Mouse (Mus musculus): ENCODE results near the gene Caskin2. TPM values are rescaled to one million over a fixed set of nuclear protein-coding genes. Genes with fewer than 3 reads are reported as not detected.
"Not testable (repeated sequence)": the region's sequence is repeated elsewhere in the genome, so short reads cannot be mapped to it uniquely, and the experiment has no call there.

The Caskin2 gene
- polyA plus RNA-seq, 3 experiments from 2014 or later = 0.58 to 1.2 (median 0.87) TPM

DNA sequence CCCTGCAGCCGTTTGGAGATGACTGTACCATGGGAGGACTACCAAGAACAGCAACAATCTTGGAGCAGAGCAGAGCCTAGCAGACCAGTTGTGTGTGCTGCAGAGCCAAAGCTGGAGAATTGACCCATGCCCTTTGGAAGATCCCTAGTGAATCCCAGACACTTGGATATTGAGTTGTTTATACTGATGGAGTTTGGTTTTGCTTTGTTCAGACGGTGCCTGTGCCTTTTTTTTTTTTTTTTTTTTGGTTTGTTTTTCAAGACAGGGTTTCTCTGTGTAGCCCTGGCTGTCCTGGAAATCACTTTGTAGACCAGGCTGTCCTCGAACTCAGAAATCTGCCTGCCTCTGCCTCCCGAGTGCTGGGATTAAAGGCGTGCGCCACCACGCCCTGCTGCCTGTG, 51.3 kb downstream of the Caskin2 start:
- not testable (repeated sequence) for ATAC-seq

DNA sequence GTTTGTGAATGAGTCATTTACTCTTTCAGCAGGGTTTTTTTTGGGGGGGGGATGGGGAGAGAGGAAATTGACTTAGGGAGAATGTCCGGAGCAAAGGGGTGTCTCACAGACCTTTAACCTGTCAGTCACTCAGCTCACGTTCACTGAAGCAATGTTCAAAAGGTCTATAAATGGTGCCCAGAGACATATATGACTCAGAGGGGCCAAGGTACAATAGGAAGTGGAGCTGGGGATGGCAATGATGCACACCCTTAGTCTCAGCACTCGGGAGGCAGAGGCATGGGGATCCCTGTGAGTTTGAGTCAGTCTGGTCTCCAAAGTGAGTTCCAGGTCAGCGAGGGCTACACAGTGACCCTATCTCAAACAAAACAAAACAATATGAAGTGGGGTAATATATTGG, 60.0 kb downstream of the Caskin2 start:
- no peak for ATAC-seq

DNA sequence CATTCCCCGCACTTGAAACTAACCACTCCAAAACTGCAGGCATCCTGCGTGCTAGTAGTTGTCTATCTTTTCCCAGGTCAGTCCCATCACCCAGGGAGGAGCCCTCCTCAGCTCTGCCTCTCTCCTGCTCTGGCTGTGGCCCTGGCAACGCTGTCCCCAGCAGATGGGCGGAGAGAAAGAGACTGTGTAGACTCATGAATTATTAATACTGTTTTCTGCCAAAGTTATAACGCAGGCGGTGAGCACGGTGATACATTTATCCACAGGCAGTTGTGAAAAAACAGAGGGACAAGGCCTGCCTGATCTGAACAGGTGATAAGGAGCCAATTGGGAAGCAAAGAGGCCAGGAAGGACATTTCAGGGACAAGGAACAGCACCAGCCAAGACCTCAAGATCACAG, 60.8 kb downstream of the Caskin2 start:
- ATAC-seq = no peak

DNA sequence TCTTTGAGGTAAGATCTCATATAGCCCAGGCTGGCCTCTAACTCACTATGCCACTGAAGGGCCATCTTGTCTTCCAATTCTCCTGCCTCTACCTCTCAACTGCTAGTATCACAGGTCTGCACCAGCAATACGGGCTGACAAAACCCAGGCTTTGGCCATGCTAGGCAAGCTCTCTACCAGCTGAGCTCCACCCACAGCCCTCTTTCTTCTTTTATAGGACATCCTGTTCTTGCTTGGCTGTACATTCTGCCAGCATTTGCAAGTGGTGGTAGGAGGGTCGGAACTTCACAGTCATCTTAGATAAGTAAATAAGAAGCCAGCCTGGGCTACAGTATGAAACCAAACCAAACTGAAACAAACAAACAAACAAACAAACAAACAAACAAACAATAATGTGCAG, 61.7 kb downstream of the Caskin2 start:
- ATAC-seq = no peak

DNA sequence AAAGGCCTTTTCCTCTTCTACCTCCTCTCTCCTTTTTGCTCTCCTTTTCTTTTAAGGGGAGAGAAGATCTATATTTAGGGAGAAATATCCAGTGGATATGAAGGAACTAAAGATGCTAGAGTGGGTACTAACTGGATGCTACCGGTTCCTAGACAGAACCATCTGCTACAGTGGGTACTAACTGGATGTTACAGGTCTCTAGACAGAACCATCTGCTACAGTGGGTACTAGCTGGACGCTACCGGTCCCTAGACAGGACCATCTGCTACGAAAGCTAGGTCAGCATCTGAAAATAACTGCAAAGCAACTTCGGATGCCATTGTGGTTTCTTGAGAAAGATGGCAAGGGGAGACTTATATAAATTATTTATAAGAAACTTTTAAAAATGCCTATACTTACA, 63.6 kb downstream of the Caskin2 start:
- no peak for ATAC-seq

Other genes with a start within 250 kb of the Caskin2 start
- 10 to 100 TPM; 46.0 to 56.8 (median 53.8) TPM for gene Nup85, start 249.2 kb downstream of the Caskin2 start, polyA plus RNA-seq (2017; shearing (Covaris generic))
- 10 to 100 TPM; 22.9 to 31.7 (median 27.9) TPM for gene Mrps7, start 209.7 kb downstream of the Caskin2 start, polyA plus RNA-seq (2017; shearing (Covaris generic))
- 10 to 100 TPM; 24.8 to 36.2 (median 35.0) TPM for gene Gga3, start 209.6 kb downstream of the Caskin2 start, polyA plus RNA-seq (2017; shearing (Covaris generic))
- 100 to 1,000 TPM; 192 to 274 (median 231) TPM for gene Mif4gd, start 200.7 kb downstream of the Caskin2 start, polyA plus RNA-seq (2017; shearing (Covaris generic))
- gene Slc25a19, start 185.3 kb downstream of the Caskin2 start, polyA plus RNA-seq (2017; shearing (Covaris generic)) = 10 to 100 TPM; 69.3 to 87.8 (median 80.1) TPM
- gene Grb2, start 105.0 kb downstream of the Caskin2 start, polyA plus RNA-seq (2017; shearing (Covaris generic)) = 10 to 100 TPM; 31.7 to 35.5 (median 33.8) TPM
- 10 to 100 TPM; 10.6 to 12.7 (median 11.5) TPM for gene Tmem94, start 48.2 kb downstream of the Caskin2 start, polyA plus RNA-seq (2017; shearing (Covaris generic))
- 10 to 100 TPM in 2 of 3 experiments, 1 to 10 TPM in 1; 9.8 to 13.2 (median 10.8) TPM for gene Tsen54, start 1.1 kb upstream of the Caskin2 start, polyA plus RNA-seq (2017; shearing (Covaris generic))
- gene Llgl2, start 10.4 kb upstream of the Caskin2 start, polyA plus RNA-seq (2017; shearing (Covaris generic)) = 1 to 10 TPM; 7.0 to 9.7 (median 9.6) TPM
- gene Myo15b, start 44.8 kb upstream of the Caskin2 start, polyA plus RNA-seq (2017; shearing (Covaris generic)) = not detected
- gene Smim5, start 86.3 kb upstream of the Caskin2 start, polyA plus RNA-seq (2017; shearing (Covaris generic)) = 1 to 10 TPM in 2 of 3 experiments, under 1 TPM in 1; 0.40 to 1.4 (median 1.1) TPM
- gene Smim6, start 98.4 kb upstream of the Caskin2 start, polyA plus RNA-seq (2017; shearing (Covaris generic)) = 1 to 10 TPM; 2.7 to 5.1 (median 4.3) TPM
- 10 to 100 TPM; 35.6 to 55.2 (median 39.2) TPM for gene Sap30bp, start 119.6 kb upstream of the Caskin2 start, polyA plus RNA-seq (2017; shearing (Covaris generic))
- 10 to 100 TPM; 18.2 to 30.3 (median 23.7) TPM for gene Recql5, start 119.8 kb upstream of the Caskin2 start, polyA plus RNA-seq (2017; shearing (Covaris generic))
- gene Itgb4, start 161.1 kb upstream of the Caskin2 start, polyA plus RNA-seq (2017; shearing (Covaris generic)) = not detected
- 10 to 100 TPM; 14.4 to 20.1 (median 15.9) TPM for gene Galk1, start 199.1 kb upstream of the Caskin2 start, polyA plus RNA-seq (2017; shearing (Covaris generic))
- gene H3f3b, start 214.3 kb upstream of the Caskin2 start, polyA plus RNA-seq (2017; shearing (Covaris generic)) = 1,000 to 10,000 TPM; 1,545 to 2,086 (median 2,075) TPM
- gene Unk, start 216.7 kb upstream of the Caskin2 start, polyA plus RNA-seq (2017; shearing (Covaris generic)) = 10 to 100 TPM; 10.1 to 14.6 (median 12.7) TPM